Mouse (Mus musculus): ENCODE results near the gene Rpa3. TPM values are rescaled to one million over a fixed set of nuclear protein-coding genes. Genes with fewer than 3 reads are reported as not detected.

Rpa3 gene
- polyA plus RNA-seq, 1 experiment, result 5.0 TPM

- Histone ChIP-seq H3K27me3 (replicated peaks; ENCODE audit: control insufficient read depth, insufficient read depth, low read length) (no peaks in the 10 kb centered on the region), H3K27ac (ENCODE audit: insufficient read depth, low read depth, low read length) (no peak overlapping the region), H3K36me3 (ENCODE audit: control insufficient read depth, insufficient read depth, low read length) (no peaks in the 10 kb centered on the region), H3K4me3 (ENCODE audit: insufficient read depth, low read depth, low read length) (no peak overlapping the region), H3K4me1 (ENCODE audit: control insufficient read depth, insufficient read depth, low read length) (no peaks in the 10 kb centered on the region)
- 97% methylated on average over 3 of the region's 3 CpGs for WGBS
- TF ChIP-seq CTCF (conservative IDR thresholded peaks at IDR 0.05; ENCODE audit: insufficient read depth, insufficient read length, low read depth, low read length), result no peak
- no peak for TF ChIP-seq POLR2A (IDR thresholded peaks at IDR 0.05; ENCODE audit: low read depth, low read length)
- no peak for DNase-seq
These were observed 27.2 kb upstream of the Rpa3 start for GRCm38 (mm10) chr6:8286146-8286545.

DNA sequence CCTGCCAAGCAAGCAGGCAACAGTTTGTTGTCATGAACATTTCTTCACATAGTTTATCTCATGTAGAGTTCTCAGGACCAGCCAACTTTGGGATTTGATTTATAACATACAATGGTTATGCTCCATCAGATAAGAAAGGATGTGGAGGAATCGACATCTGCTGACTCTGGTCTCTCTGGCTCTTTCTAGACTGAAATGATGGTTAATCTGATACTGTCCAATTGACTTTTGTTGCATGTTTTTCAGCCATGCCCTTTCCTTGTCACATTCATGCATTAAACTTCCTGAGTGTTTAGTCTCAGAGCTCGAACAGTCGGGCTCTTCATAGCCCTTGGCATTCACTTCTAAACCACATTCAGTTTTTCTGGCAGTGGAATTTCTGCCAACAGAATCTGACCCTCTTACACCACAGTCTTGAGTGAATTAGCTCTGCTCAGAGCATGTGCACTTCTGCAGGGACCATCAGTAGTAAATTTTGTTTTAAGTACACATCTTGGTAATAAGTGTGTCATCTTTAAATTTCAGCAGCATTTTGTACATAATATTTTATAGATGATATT, 26.5 kb upstream of the Rpa3 start:
- no peaks in the 10 kb centered on the region for H3K4me1 ChIP-seq (ENCODE audit: control insufficient read depth, insufficient read depth, low read length)
- DNase-seq, result no peak
- H3K27me3 ChIP-seq (replicated peaks; ENCODE audit: control insufficient read depth, insufficient read depth, low read length), result no peaks in the 10 kb centered on the region
- no peak overlapping the region for H3K4me3 ChIP-seq (ENCODE audit: insufficient read depth, low read depth, low read length)
- no peak overlapping the region for H3K27ac ChIP-seq (ENCODE audit: insufficient read depth, low read depth, low read length)
- H3K36me3 ChIP-seq (ENCODE audit: control insufficient read depth, insufficient read depth, low read length), result no peaks in the 10 kb centered on the region
- WGBS, result 40% methylated on average over 3 of the region's 3 CpGs
- no peak for TF ChIP-seq POLR2A (IDR thresholded peaks at IDR 0.05; ENCODE audit: low read depth, low read length)
- TF ChIP-seq CTCF (conservative IDR thresholded peaks at IDR 0.05; ENCODE audit: insufficient read depth, insufficient read length, low read depth, low read length), result no peak

- H3K27ac ChIP-seq (ENCODE audit: insufficient read depth, low read depth, low read length), result no peak overlapping the region
- DNase-seq, result no peak
- no peaks in the 10 kb centered on the region for H3K4me1 ChIP-seq (ENCODE audit: control insufficient read depth, insufficient read depth, low read length)
- 76% methylated on average over 4 of the region's 4 CpGs for WGBS
- H3K4me3 ChIP-seq (ENCODE audit: insufficient read depth, low read depth, low read length), result no peak overlapping the region
- H3K27me3 ChIP-seq (replicated peaks; ENCODE audit: control insufficient read depth, insufficient read depth, low read length), result no peaks in the 10 kb centered on the region
- no peak for TF ChIP-seq CTCF (conservative IDR thresholded peaks at IDR 0.05; ENCODE audit: insufficient read depth, insufficient read length, low read depth, low read length)
- no peak for TF ChIP-seq POLR2A (IDR thresholded peaks at IDR 0.05; ENCODE audit: low read depth, low read length)
- H3K36me3 ChIP-seq (ENCODE audit: control insufficient read depth, insufficient read depth, low read length), result no peaks in the 10 kb centered on the region
These were observed 24.3 kb upstream of the Rpa3 start for GRCm38 (mm10) chr6:8283255-8283654.

DNA sequence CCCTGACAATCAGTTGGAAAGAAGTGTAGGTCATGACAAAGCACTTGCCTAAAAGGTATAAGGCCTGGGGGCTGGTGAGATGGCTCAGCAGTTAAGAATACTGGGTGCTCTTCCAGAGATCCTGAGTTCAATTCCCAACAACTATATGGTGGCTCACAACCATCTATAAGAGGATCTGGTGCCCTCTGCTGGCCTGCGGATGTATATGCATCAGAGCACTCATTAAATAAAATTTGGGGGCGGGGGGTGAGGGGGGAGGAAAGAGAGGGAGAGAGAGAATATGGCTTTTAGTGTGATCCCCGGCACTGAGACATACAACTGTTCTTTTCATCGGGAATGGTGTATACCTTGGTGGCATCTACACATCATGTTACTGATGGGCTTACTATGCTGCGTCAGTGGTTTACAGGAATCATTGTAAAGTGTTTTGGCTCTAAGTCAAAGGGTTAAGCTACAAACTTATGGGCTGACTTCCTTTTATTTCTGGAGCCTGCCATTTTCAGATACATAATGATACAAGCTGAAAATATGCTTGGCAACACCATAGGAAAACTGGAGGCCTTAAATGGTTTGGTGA, 19.5 kb upstream of the Rpa3 start:
- WGBS, result 84% methylated on average over 5 of the region's 5 CpGs
- TF ChIP-seq CTCF (conservative IDR thresholded peaks at IDR 0.05; ENCODE audit: insufficient read depth, insufficient read length, low read depth, low read length) (0 out of 2 replicates have a peak, but pooled peaks have one; percentile 25), POLR2A (IDR thresholded peaks at IDR 0.05; ENCODE audit: low read depth, low read length) (no peak)

GRCm38 (mm10) chr6:8276431-8276830, 17.5 kb upstream of the Rpa3 start:
- no peaks in the 10 kb centered on the region for H3K4me1 ChIP-seq (ENCODE audit: control insufficient read depth, insufficient read depth, low read length)
- H3K27ac ChIP-seq (ENCODE audit: insufficient read depth, low read depth, low read length), result no peak overlapping the region
- WGBS, result 85% methylated on average over 4 of the region's 4 CpGs
- TF ChIP-seq CTCF (conservative IDR thresholded peaks at IDR 0.05; ENCODE audit: insufficient read depth, insufficient read length, low read depth, low read length) (no peak), POLR2A (IDR thresholded peaks at IDR 0.05; ENCODE audit: low read depth, low read length) (no peak)
- H3K4me3 ChIP-seq (ENCODE audit: insufficient read depth, low read depth, low read length), result no peak overlapping the region
- H3K36me3 ChIP-seq (ENCODE audit: control insufficient read depth, insufficient read depth, low read length), result no peaks in the 10 kb centered on the region
- H3K27me3 ChIP-seq (replicated peaks; ENCODE audit: control insufficient read depth, insufficient read depth, low read length), result no peaks in the 10 kb centered on the region
- no peak for DNase-seq

More for the DNA sequence above, 19.5 kb upstream of the Rpa3 start:
- Histone ChIP-seq H3K27me3 (replicated peaks; ENCODE audit: control insufficient read depth, insufficient read depth, low read length) (no peaks in the 10 kb centered on the region), H3K36me3 (ENCODE audit: control insufficient read depth, insufficient read depth, low read length) (no peaks in the 10 kb centered on the region), H3K4me1 (ENCODE audit: control insufficient read depth, insufficient read depth, low read length) (no peaks in the 10 kb centered on the region), H3K4me3 (ENCODE audit: insufficient read depth, low read depth, low read length) (no peak overlapping the region), H3K27ac (ENCODE audit: insufficient read depth, low read depth, low read length) (no peak overlapping the region)
- no peak for DNase-seq

- 5% methylated on average over 1 of the region's 1 CpGs for WGBS
- DNase-seq, result peak; percentile 79
- no peaks in the 10 kb centered on the region for H3K36me3 ChIP-seq (ENCODE audit: control insufficient read depth, insufficient read depth, low read length)
These were observed 16.1 kb upstream of the Rpa3 start for GRCm38 (mm10) chr6:8275098-8275497.

GRCm38 (mm10) chr6:8274387-8275054, 15.5 kb upstream of the Rpa3 start:
- H3K4me3 ChIP-seq (ENCODE audit: insufficient read depth, low read depth, low read length), result no peak overlapping the region
- H3K27ac ChIP-seq (ENCODE audit: insufficient read depth, low read depth, low read length), result no peak overlapping the region
- TF ChIP-seq POLR2A (IDR thresholded peaks at IDR 0.05; ENCODE audit: low read depth, low read length) (no peak), CTCF (conservative IDR thresholded peaks at IDR 0.05; ENCODE audit: insufficient read depth, insufficient read length, low read depth, low read length) (peak; percentile 62)
- H3K4me1 ChIP-seq (ENCODE audit: control insufficient read depth, insufficient read depth, low read length), result no peaks in the 10 kb centered on the region; the same call in 1 of the 2 replicates
- 27% methylated on average over 6 of the region's 6 CpGs for WGBS
- H3K36me3 ChIP-seq (ENCODE audit: control insufficient read depth, insufficient read depth, low read length), result no peaks in the 10 kb centered on the region
- no peaks in the 10 kb centered on the region for H3K27me3 ChIP-seq (replicated peaks; ENCODE audit: control insufficient read depth, insufficient read depth, low read length)
- DNase-seq, result peak; percentile 65

More at GRCm38 (mm10) chr6:8275098-8275497, 16.1 kb upstream of the Rpa3 start:
- H3K27ac ChIP-seq (ENCODE audit: insufficient read depth, low read depth, low read length), result no peak overlapping the region
- H3K4me3 ChIP-seq (ENCODE audit: insufficient read depth, low read depth, low read length), result no peak overlapping the region
- TF ChIP-seq CTCF (conservative IDR thresholded peaks at IDR 0.05; ENCODE audit: insufficient read depth, insufficient read length, low read depth, low read length) (0 out of 2 replicates have a peak, but pooled peaks have one; percentile 1), POLR2A (IDR thresholded peaks at IDR 0.05; ENCODE audit: low read depth, low read length) (no peak)
- H3K4me1 ChIP-seq (ENCODE audit: control insufficient read depth, insufficient read depth, low read length), result no peaks in the 10 kb centered on the region
- H3K27me3 ChIP-seq (replicated peaks; ENCODE audit: control insufficient read depth, insufficient read depth, low read length), result no peaks in the 10 kb centered on the region
